Mouse (Mus musculus) limb, embryonic 12.5 days (tissue): ENCODE data around the gene Golim4. TPM values are rescaled to one million over a fixed set of nuclear protein-coding genes. Genes with fewer than 3 reads are reported as not detected.

Experiments
- ATAC-seq: fragments of 200-750 bp; cut with Nextera tagmentation; 2 replicates; pipeline ENCODE4 v1.8.0; 2017; ENCODE audit warnings: low read depth, moderate TSS enrichment; ENCODE audit not compliant: insufficient number of reproducible peaks, insufficient read depth, low FRiP score, low TSS enrichment
- H3K27ac ChIP-seq: fragments of 300-500 bp; sonication (generic); 2 replicates; pipeline ENCODE4 v1.5.1; 2016; ENCODE audit warnings: mild to moderate bottlenecking, moderate library complexity
- H3K27me3 ChIP-seq: fragments of 300-500 bp; sonication (generic); 2 replicates; pipeline ENCODE4 v1.6.1; 2016; ENCODE audit warnings: mild to moderate bottlenecking, moderate library complexity
- H3K36me3 ChIP-seq: fragments of 300-500 bp; sonication (generic); 2 replicates; pipeline ENCODE4 v1.6.1; 2016; ENCODE audit warnings: mild to moderate bottlenecking, moderate library complexity
- H3K4me1 ChIP-seq: fragments of 300-500 bp; sonication (generic); replicated peaks from 2 replicates; pipeline ENCODE4 v1.6.1; 2016
- H3K4me2 ChIP-seq: fragments of 300-500 bp; sonication (generic); 2 replicates; pipeline ENCODE4 v1.6.1; 2016; ENCODE audit warnings: mild to moderate bottlenecking, moderate library complexity
- H3K4me3 ChIP-seq: fragments of 300-500 bp; sonication (generic); replicated peaks from 2 replicates; pipeline ENCODE4 v1.5.1; 2016; ENCODE audit warnings: mild to moderate bottlenecking
- H3K9ac ChIP-seq: fragments of 300-500 bp; sonication (generic); replicated peaks from 2 replicates; pipeline ENCODE4 v1.6.1; 2016; ENCODE audit warnings: mild to moderate bottlenecking, moderate library complexity
- H3K9me3 ChIP-seq: fragments of 300-500 bp; sonication (generic); 2 replicates; pipeline ENCODE4 v1.6.1; 2016; ENCODE audit warnings: mild to moderate bottlenecking, moderate library complexity
- WGBS: fragments of 180-500 bp; shearing (Covaris S2); methylation state at CpG from one replicate; pipeline ENCODE4 v1.1.7; 2016; 5-methylcytosine and 5-hydroxymethylcytosine counted together
- polyA plus RNA-seq: library from polyadenylated mRNA; unstranded; fragments of >200 nt; fragmentation: Nextera tagmentation; extraction: Ambion mirVana; gene quantifications from 2 replicates; pipeline ENCODE4 v1.2.1, GENCODE M21; 2016

The Golim4 gene
- polyA plus RNA-seq, 1 experiment from 2014 or later: 52.7 TPM

DNA sequence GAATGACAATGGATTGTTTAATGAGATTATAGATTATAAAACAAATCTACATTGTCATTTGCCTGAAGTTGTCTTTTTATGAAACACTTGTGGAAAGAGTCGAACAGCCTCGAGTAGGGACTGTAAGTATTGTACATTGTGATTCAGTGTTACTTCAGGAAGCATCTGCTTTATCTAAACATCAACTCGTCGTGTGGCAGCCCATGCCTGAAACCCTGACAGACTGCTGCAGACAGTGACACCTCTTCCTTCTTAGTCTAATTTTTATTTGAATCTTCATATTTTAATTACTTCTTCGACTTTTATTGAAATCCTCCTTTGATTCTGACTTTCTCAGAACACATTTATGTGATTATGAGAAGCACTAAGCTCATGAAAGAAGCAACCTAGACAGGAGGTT, 7.4 kb downstream of the Golim4 start:
- Histone ChIP-seq H3K27ac (no peak overlapping the region), H3K4me3 (no peak overlapping the region), H3K27me3 (no peaks in the 10 kb centered on the region), H3K9ac (no peak overlapping the region), H3K4me2 (no peak overlapping the region), H3K4me1 (peaks cover 19% of the 10 kb centered on the region), H3K9me3 (no peaks in the 10 kb centered on the region), H3K36me3 (peaks cover 19% of the 10 kb centered on the region; the same call in 1 of the 2 replicates)
- ATAC-seq: no peak
- 83% methylated on average over 5 of the region's 5 CpGs for WGBS

DNA sequence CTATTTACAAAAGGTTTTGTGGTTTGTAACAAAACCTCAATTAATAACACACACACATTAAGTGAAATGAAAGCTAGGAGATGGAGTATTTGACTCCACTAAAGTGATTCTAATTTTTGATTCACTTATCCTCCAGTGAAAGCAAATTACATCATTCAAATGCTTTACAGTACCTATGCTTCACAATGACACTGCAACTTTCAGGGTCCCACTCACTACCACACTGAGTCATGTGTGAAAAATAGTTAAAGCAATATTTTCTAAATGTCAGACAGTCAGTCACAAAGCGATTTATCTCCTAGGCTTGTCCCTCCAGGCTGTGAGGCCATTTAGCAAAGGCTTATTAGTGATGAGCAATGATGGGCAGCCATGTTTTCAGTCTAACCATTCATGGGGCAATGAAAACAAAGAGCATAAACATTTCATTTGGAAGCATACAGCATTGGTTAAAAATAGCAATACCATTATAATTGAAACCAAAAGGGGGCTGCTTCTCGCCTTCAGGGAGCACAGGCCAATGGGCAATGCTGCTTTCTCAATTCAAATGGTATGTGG, 8.1 kb downstream of the Golim4 start:
- no peak overlapping the region for H3K4me2 ChIP-seq
- H3K4me1 ChIP-seq: peaks cover 11% of the 10 kb centered on the region
- no peaks in the 10 kb centered on the region for H3K27me3 ChIP-seq
- peaks cover 19% of the 10 kb centered on the region; the same call in 1 of the 2 replicates for H3K36me3 ChIP-seq
- no peak for ATAC-seq
- H3K27ac ChIP-seq: no peak overlapping the region
- no peak overlapping the region for H3K9ac ChIP-seq
- 81% methylated on average over 2 of the region's 2 CpGs for WGBS
- H3K4me3 ChIP-seq: no peak overlapping the region
- H3K9me3 ChIP-seq: no peaks in the 10 kb centered on the region

DNA sequence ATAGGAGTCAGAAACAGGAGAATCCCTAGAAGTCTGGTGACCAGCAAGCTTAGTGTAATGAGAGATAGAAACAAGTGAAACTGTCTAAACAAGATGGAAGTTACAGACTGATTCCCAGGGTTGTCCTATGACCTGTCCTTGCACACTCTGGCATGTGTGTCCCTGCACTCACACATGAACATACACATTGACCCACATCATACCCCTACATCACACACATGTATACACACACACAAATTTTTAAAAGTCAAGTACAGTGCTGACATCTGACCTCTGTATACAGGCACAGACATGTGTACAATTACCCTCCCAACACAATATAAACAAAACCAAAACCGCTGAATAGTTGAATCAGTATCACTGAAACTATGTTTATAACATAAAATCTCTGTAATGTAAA, 8.7 kb downstream of the Golim4 start:
- Histone ChIP-seq H3K9ac (no peak overlapping the region), H3K27me3 (no peaks in the 10 kb centered on the region), H3K4me2 (no peak overlapping the region), H3K36me3 (peaks cover 19% of the 10 kb centered on the region; the same call in 1 of the 2 replicates), H3K4me1 (peaks cover 8% of the 10 kb centered on the region), H3K4me3 (no peak overlapping the region), H3K9me3 (no peaks in the 10 kb centered on the region), H3K27ac (no peak overlapping the region)
- 92% methylated on average over 1 of the region's 1 CpGs for WGBS
- no peak for ATAC-seq

DNA sequence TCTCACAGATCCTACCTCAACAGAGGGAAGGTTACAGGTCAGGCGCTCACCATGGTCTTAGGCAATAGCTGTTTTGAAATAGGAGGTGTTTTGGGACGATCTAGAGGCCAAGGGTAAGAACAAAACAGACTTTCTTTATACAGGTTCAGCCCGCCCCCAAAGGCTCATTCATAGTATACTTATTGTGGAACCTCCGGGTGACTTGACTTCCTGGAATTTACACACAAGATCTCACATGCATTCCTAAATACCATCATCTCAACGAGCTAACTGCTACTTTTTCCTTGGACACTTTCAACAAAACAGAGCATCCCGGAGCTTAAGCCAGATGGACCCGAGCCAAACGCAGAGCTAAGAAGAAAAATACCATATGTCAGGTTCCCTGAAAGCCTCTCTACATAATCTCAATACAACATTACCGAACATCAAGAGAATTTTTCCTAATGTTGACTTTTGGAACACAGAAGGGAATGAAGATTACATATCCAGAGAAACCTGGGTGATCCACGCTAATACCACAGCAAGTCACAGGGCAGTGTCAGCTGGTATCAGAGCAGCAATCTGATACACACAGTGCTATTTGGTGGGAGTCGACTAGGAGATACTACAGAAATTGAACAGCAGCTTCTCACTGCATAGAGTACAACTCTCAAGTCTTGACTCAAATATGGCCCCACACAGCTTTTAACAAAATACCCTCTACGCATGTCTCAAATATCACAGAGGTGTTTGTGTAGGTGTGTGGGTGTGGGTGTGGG, 14.3 kb downstream of the Golim4 start:
- 0 out of 2 replicates have a peak, but pooled peaks have one; percentile 56 for ATAC-seq
- no peak overlapping the region for H3K9ac ChIP-seq

DNA sequence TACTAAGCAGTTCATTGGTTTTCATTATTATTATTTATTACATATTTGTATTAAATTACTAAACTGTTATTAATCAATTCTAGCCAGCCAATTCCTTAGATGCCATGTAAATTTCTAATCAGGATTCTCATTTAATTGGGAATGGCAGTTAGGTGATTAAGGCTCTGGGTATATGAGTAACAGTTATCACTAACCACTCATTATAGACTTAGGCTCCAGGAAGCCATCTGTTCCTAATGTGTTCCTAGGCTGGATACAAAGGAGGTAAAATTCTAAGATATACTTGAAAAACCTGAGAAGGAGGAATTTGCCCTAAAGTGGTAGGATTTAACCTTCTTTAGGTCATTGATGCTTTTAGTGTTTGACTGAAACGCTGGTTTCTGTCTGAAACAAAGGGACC, 14.9 kb downstream of the Golim4 start:
- Histone ChIP-seq H3K4me1 (peaks cover 10% of the 10 kb centered on the region), H3K4me3 (no peak overlapping the region), H3K36me3 (peaks cover 16% of the 10 kb centered on the region; the same call in 1 of the 2 replicates), H3K27ac (0 out of 2 replicates have a peak overlapping the region, but pooled peaks have one; percentile 37), H3K9ac (no peak overlapping the region), H3K9me3 (no peaks in the 10 kb centered on the region), H3K4me2 (no peak overlapping the region), H3K27me3 (no peaks in the 10 kb centered on the region)
- no peak for ATAC-seq
- 36% methylated on average over 1 of the region's 1 CpGs for WGBS

More for the DNA sequence above, 14.3 kb downstream of the Golim4 start:
- Histone ChIP-seq H3K4me2 (no peak overlapping the region), H3K27ac (peak overlapping the region; percentile 37; the same call in 1 of the 2 replicates), H3K36me3 (peaks cover 19% of the 10 kb centered on the region; the same call in 1 of the 2 replicates), H3K9me3 (no peaks in the 10 kb centered on the region), H3K27me3 (no peaks in the 10 kb centered on the region), H3K4me1 (peaks cover 10% of the 10 kb centered on the region), H3K4me3 (no peak overlapping the region)
- WGBS: 70% methylated on average over 12 of the region's 12 CpGs

DNA sequence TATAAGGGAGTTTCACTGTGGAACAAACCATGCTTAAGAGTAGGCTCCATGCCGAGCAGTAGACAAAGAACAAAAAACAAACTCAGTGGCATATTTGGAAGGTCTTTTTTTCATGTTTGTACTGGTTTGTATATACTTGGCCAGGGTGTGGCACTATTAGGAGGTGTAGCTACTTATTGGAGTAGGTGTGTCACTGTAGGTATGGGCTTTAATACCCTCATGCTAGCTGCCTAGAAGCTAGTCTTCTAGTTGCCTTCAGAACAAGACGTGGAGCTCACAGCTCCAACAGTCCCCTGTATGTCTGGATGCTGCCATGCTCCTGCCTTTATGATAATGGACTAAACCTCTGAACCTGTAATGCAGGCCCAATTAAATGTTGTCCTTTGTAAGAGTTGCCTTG, 20.6 kb downstream of the Golim4 start:
- Histone ChIP-seq H3K4me3 (no peak overlapping the region), H3K4me1 (no peaks in the 10 kb centered on the region), H3K4me2 (no peak overlapping the region), H3K36me3 (peaks cover 4% of the 10 kb centered on the region; the same call in 1 of the 2 replicates), H3K9me3 (0 out of 2 replicates have a peak, but pooled peaks cover 4% of the 10 kb centered on the region), H3K9ac (no peak overlapping the region), H3K27me3 (no peaks in the 10 kb centered on the region), H3K27ac (no peak overlapping the region)
- WGBS: 82% methylated on average over 2 of the region's 2 CpGs
- ATAC-seq: no peak

DNA sequence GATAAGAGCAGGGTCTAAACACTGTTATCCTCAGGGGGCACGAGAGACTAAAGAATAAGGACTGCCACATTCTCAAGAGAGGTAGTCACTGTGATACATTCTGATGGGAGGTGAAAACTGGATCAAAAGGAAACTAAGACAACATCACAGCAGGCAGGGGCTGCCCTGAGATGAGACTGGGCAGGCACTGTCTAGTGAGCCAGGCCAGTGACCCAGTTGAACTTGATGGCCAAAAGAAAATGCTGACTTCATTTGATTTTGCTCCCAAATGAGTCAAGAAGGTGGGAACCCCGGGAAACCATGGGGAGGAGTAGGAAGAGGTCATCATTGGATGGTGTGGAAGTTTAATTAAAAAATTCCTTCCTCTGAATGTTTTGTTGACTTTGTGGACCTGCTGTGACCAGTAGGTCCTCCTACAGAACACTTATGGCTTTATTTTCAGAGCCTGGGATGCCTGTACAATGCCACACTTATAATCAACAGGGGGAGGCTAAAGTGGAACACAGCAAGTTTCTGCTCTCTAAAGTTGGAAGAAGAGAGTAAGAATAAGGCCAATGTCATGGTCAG, 26.0 kb downstream of the Golim4 start:
- H3K9ac ChIP-seq: no peak overlapping the region
- no peak overlapping the region for H3K4me3 ChIP-seq
- H3K27me3 ChIP-seq: no peaks in the 10 kb centered on the region
- WGBS: 94% methylated on average over 2 of the region's 2 CpGs
- ATAC-seq: no peak
- 0 out of 2 replicates have a peak, but pooled peaks cover 4% of the 10 kb centered on the region for H3K9me3 ChIP-seq
- H3K4me2 ChIP-seq: no peak overlapping the region
- peaks cover 4% of the 10 kb centered on the region; the same call in 1 of the 2 replicates for H3K36me3 ChIP-seq
- H3K27ac ChIP-seq: no peak overlapping the region
- peaks cover 5% of the 10 kb centered on the region; the same call in 1 of the 2 replicates for H3K4me1 ChIP-seq

DNA sequence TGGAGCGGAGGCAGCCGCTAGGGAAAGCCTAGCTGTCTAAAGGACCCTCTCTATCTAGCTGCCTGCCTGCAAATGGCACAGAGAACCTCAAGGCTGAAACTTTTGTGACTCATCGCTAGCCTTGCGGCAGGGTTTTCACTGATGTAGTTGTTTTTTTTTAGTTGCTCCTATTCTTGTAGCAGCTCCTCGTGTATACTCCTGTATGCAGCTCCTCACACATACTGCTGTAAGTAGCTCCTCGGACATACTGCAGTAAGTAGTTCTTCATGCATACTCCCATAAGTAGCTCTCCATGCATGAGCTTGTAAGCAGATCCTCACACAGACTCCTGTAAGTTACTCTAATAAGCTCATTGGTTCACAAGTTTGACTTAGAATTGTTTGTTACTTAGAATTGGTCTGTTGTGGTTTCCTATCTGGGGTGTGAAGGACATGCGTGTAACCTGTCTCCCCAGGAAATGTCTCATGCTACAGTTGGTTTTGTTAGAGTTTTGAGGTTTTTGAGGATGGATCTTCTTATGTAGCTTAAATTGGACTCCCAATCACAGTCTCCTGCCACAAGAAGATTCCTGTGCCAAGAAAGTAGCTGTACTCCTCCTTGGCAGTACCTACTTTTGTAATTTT, 26.7 kb downstream of the Golim4 start:
- H3K27me3 ChIP-seq: no peaks in the 10 kb centered on the region
- no peak overlapping the region for H3K9ac ChIP-seq
- H3K4me3 ChIP-seq: no peak overlapping the region
- no peak overlapping the region for H3K4me2 ChIP-seq
- 0 out of 2 replicates have a peak, but pooled peaks cover 4% of the 10 kb centered on the region for H3K9me3 ChIP-seq
- WGBS: 97% methylated on average over 7 of the region's 7 CpGs
- ATAC-seq: no peak
- H3K27ac ChIP-seq: no peak overlapping the region
- H3K36me3 ChIP-seq: peaks cover 4% of the 10 kb centered on the region; the same call in 1 of the 2 replicates
- peaks cover 5% of the 10 kb centered on the region; the same call in 1 of the 2 replicates for H3K4me1 ChIP-seq

DNA sequence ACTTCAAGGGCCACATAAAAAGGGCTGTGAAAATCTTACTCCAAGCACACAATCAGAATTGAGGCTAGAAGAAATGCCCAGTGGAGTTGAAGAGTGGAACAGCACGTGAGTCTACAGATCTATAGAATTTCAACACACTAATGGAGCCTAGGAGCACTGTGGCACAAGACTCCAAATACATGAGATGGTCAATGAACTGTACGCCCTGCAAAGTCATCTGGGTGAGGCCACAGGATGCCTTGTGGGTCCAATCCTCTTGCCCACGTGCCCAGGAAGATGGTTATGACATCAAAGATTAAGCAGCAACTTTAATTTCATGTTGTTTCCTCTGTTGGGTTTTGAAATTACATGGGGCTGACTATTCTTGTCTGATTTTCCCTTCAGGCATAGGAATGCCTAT, 30.4 kb downstream of the Golim4 start:
- Histone ChIP-seq H3K36me3 (no peaks in the 10 kb centered on the region), H3K4me2 (no peak overlapping the region), H3K4me3 (no peak overlapping the region), H3K4me1 (peaks cover 5% of the 10 kb centered on the region; the same call in 1 of the 2 replicates), H3K27me3 (no peaks in the 10 kb centered on the region), H3K27ac (no peak overlapping the region), H3K9ac (no peak overlapping the region), H3K9me3 (no peaks in the 10 kb centered on the region)
- no peak for ATAC-seq
- WGBS: 74% methylated on average over 3 of the region's 3 CpGs

DNA sequence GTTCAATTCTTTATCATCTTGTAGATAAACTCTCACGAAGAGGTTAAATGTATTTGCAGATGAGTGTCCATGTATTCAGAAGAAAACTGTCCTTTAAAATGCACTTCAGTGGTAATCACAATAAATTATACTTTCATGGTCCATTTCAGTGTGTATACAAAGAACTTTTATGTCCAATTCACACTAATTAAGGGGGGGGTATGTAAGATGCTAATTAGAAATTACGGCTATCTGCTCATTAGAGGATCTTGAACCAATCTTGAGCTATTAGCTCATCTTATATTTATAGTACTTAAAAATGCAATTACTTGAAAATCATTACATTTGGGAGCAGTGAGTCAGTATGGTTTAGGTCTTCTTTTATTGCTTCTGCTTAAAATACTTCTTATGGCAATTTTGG, 31.6 kb downstream of the Golim4 start:
- Histone ChIP-seq H3K9me3 (no peaks in the 10 kb centered on the region), H3K4me3 (no peak overlapping the region), H3K4me2 (no peak overlapping the region), H3K27me3 (no peaks in the 10 kb centered on the region), H3K36me3 (no peaks in the 10 kb centered on the region), H3K4me1 (peaks cover 5% of the 10 kb centered on the region; the same call in 1 of the 2 replicates), H3K9ac (no peak overlapping the region), H3K27ac (no peak overlapping the region)
- ATAC-seq: no peak
- 63% methylated on average over 2 of the region's 2 CpGs for WGBS
